Mouse (Mus musculus) CH12F3 (cell line): ENCODE data around the gene Rsph14.

ENCODE experiments used
- in situ Hi-C: fragments of 300-500 bp; cut with MboI; formaldehyde crosslinking; loops from 2 replicates; pipeline ENCODE4 v1.14.3; 2020; ENCODE audit warnings: low sequenced_read_pairs

Rsph14 gene

GRCm38 (mm10) chr10:75001391-75001790 lies 31.0 kb downstream of the Rsph14 start:
- in situ Hi-C loops = no loop called here

GRCm38 (mm10) chr10:74995377-74995776 lies 37.0 kb downstream of the Rsph14 start:
- in situ Hi-C loops = no loop called here

- in situ Hi-C loops = no loop called here
These were observed 37.5 kb downstream of the Rsph14 start for GRCm38 (mm10) chr10:74994863-74995262.

GRCm38 (mm10) chr10:74990584-74991322 lies 41.6 kb downstream of the Rsph14 start:
- in situ Hi-C loops = no loop called here

GRCm38 (mm10) chr10:74989814-74990213 lies 42.6 kb downstream of the Rsph14 start:
- in situ Hi-C loops = no loop called here

- in situ Hi-C loops = no loop called here
These were observed 44.5 kb downstream of the Rsph14 start for GRCm38 (mm10) chr10:74987698-74988470.

- in situ Hi-C loops = no loop called here
These were observed 49.2 kb downstream of the Rsph14 start for GRCm38 (mm10) chr10:74983176-74983575.

GRCm38 (mm10) chr10:74981159-74981558 lies 51.2 kb downstream of the Rsph14 start:
- in situ Hi-C loops = no loop called here

GRCm38 (mm10) chr10:74978056-74978455 lies 54.3 kb downstream of the Rsph14 start:
- in situ Hi-C loops = no loop called here

GRCm38 (mm10) chr10:74976429-74976828 lies 56.0 kb downstream of the Rsph14 start:
- in situ Hi-C loops = no loop called here

- in situ Hi-C loops = no loop called here
These were observed 56.8 kb downstream of the Rsph14 start for GRCm38 (mm10) chr10:74975626-74976025.

GRCm38 (mm10) chr10:74973026-74973425 lies 59.4 kb downstream of the Rsph14 start:
- in situ Hi-C loops = no loop called here

- in situ Hi-C loops = no loop called here
These were observed 63.1 kb downstream of the Rsph14 start for GRCm38 (mm10) chr10:74969266-74969665.

GRCm38 (mm10) chr10:74967651-74968267 lies 64.6 kb downstream of the Rsph14 start:
- in situ Hi-C loops = no loop called here

GRCm38 (mm10) chr10:74966850-74967451 lies 65.4 kb downstream of the Rsph14 start, which contains the start of gene Gnaz:
Gene Gnaz, plus strand, starts transcription at chr10:74967177.
- in situ Hi-C loops = no loop called here

GRCm38 (mm10) chr10:74964380-74964779 lies 68.0 kb downstream of the Rsph14 start:
- in situ Hi-C loops = no loop called here

- in situ Hi-C loops = no loop called here
These were observed 79.4 kb downstream of the Rsph14 start for GRCm38 (mm10) chr10:74952830-74953443.

GRCm38 (mm10) chr10:74940795-74941194 lies 91.6 kb downstream of the Rsph14 start:
- in situ Hi-C loops = loop anchor here (10.0 kb wide), 1 partner anchor 214 kb away; no protein-coding TSS in a partner anchor

- in situ Hi-C loops = loop anchor here (10.0 kb wide), 1 partner anchor 86 kb away; no protein-coding TSS in a partner anchor
These were observed 93.1 kb downstream of the Rsph14 start for GRCm38 (mm10) chr10:74939300-74939699.

GRCm38 (mm10) chr10:74938410-74938809 lies 94.0 kb downstream of the Rsph14 start:
- in situ Hi-C loops = loop anchor here (10.0 kb wide), 1 partner anchor 86 kb away; no protein-coding TSS in a partner anchor
